Mouse (Mus musculus) E14TG2a.4 (cell line): ENCODE data around the gene Gm20388.

Source experiments
- CTCF ChIP-seq: conservative IDR thresholded peaks from 2 replicates; pipeline ENCODE4 v1.5.1; 2014; ENCODE audit warnings: low read length
- NANOG ChIP-seq: IDR thresholded peaks from 2 replicates; pipeline ENCODE4 v1.6.1; 2014; ENCODE audit warnings: borderline replicate concordance, low read length, mixed read lengths

- TF ChIP-seq CTCF = no peak
- no peak for TF ChIP-seq NANOG
These were observed 2025.8 kb downstream of the Gm20388 start for GRCm38 (mm10) chr8:121936391-121936790.
